Mouse (Mus musculus) forebrain, embryonic 15.5 days (tissue): Measurements from ENCODE around the gene Bola3. TPM values are rescaled to one million over a fixed set of nuclear protein-coding genes. Genes with fewer than 3 reads are reported as not detected.

ENCODE experiments used
- ATAC-seq: fragments of 200-750 bp; cut with Nextera tagmentation; replicated peaks from 2 replicates; pipeline ENCODE4 v1.8.0; 2017; ENCODE audit warnings: mild to moderate bottlenecking, moderate TSS enrichment, moderate library complexity
- H3K27ac ChIP-seq: fragments of 300-500 bp; sonication (generic); replicated peaks from 2 replicates; pipeline ENCODE4 v1.5.1; 2015; ENCODE audit warnings: mild to moderate bottlenecking, inconsistent platforms
- H3K27me3 ChIP-seq: fragments of 300-500 bp; sonication (generic); 2 replicates; pipeline ENCODE4 v1.6.1; 2015; ENCODE audit warnings: inconsistent platforms
- H3K36me3 ChIP-seq: fragments of 300-500 bp; sonication (generic); 2 replicates; pipeline ENCODE4 v1.6.1; 2015; ENCODE audit warnings: mild to moderate bottlenecking, inconsistent platforms
- H3K4me1 ChIP-seq: fragments of 300-500 bp; sonication (generic); 2 replicates; pipeline ENCODE4 v1.6.1; 2015; ENCODE audit warnings: inconsistent platforms
- H3K4me2 ChIP-seq: fragments of 300-500 bp; sonication (generic); replicated peaks from 2 replicates; pipeline ENCODE4 v1.6.1; 2015; ENCODE audit warnings: mild to moderate bottlenecking, inconsistent platforms
- H3K4me3 ChIP-seq: fragments of 300-500 bp; sonication (generic); 2 replicates; pipeline ENCODE4 v1.5.1; 2015; ENCODE audit warnings: mild to moderate bottlenecking, inconsistent platforms
- H3K9ac ChIP-seq: fragments of 300-500 bp; sonication (generic); replicated peaks from 2 replicates; pipeline ENCODE4 v1.6.1; 2015; ENCODE audit warnings: mild to moderate bottlenecking, inconsistent platforms
- H3K9me3 ChIP-seq: fragments of 300-500 bp; sonication (generic); 2 replicates; pipeline ENCODE4 v1.6.1; 2016; ENCODE audit warnings: inconsistent platforms
- WGBS: fragments of 180-500 bp; shearing (Covaris S2); methylation state at CpG from one replicate; pipeline ENCODE4 v1.1.7; 2015; ENCODE audit warnings: mixed read lengths; 5-methylcytosine and 5-hydroxymethylcytosine counted together
- polyA plus RNA-seq: library from polyadenylated mRNA; unstranded; fragments of >200 nt; fragmentation: Nextera tagmentation; extraction: Ambion mirVana; gene quantifications from 2 replicates; pipeline ENCODE4 v1.2.1, GENCODE M21; 2015

Gene Bola3
- polyA plus RNA-seq, 1 experiment from 2014 or later, result 59.7 TPM

GRCm38 (mm10) chr6:83373704-83374300 is 24.9 kb downstream of the Bola3 start:
- no peaks in the 10 kb centered on the region for H3K4me1 ChIP-seq
- no peaks in the 10 kb centered on the region for H3K9me3 ChIP-seq
- no peak overlapping the region for H3K27ac ChIP-seq
- peaks cover 98% of the 10 kb centered on the region for H3K36me3 ChIP-seq
- no peaks in the 10 kb centered on the region for H3K27me3 ChIP-seq
- no peak for ATAC-seq
- no peak overlapping the region for H3K9ac ChIP-seq
- no peak overlapping the region for H3K4me2 ChIP-seq
- 84% methylated on average over 9 of the region's 9 CpGs for WGBS
- H3K4me3 ChIP-seq, result no peak overlapping the region

- WGBS, result 84% methylated on average over 10 of the region's 10 CpGs
These were observed 32.9 kb downstream of the Bola3 start for GRCm38 (mm10) chr6:83381510-83382491.

GRCm38 (mm10) chr6:83385569-83386090 is 36.7 kb downstream of the Bola3 start:
- Histone ChIP-seq H3K9me3 (no peaks in the 10 kb centered on the region), H3K27ac (no peak overlapping the region), H3K4me2 (no peak overlapping the region), H3K9ac (no peak overlapping the region), H3K36me3 (peaks cover 34% of the 10 kb centered on the region), H3K4me3 (no peak overlapping the region), H3K27me3 (no peaks in the 10 kb centered on the region), H3K4me1 (no peaks in the 10 kb centered on the region)
- no peak for ATAC-seq
- WGBS, result 91% methylated on average over 9 of the region's 9 CpGs

More at GRCm38 (mm10) chr6:83381510-83382491, 32.9 kb downstream of the Bola3 start:
- Histone ChIP-seq H3K9ac (no peak overlapping the region), H3K4me3 (no peak overlapping the region), H3K36me3 (peaks cover 64% of the 10 kb centered on the region), H3K27me3 (no peaks in the 10 kb centered on the region), H3K4me1 (no peaks in the 10 kb centered on the region), H3K27ac (no peak overlapping the region), H3K9me3 (no peaks in the 10 kb centered on the region), H3K4me2 (no peak overlapping the region)
- no peak for ATAC-seq

GRCm38 (mm10) chr6:83392166-83392780 is 43.3 kb downstream of the Bola3 start:
- no peaks in the 10 kb centered on the region for H3K9me3 ChIP-seq
- ATAC-seq, result no peak; the same call in 1 of the 2 replicates
- H3K4me1 ChIP-seq, result peaks cover 15% of the 10 kb centered on the region
- no peak overlapping the region for H3K9ac ChIP-seq
- H3K4me2 ChIP-seq, result no peak overlapping the region
- peaks cover 31% of the 10 kb centered on the region for H3K36me3 ChIP-seq
- H3K27ac ChIP-seq, result 0 out of 2 replicates have a peak overlapping the region, but pooled peaks have one; percentile 2
- 74% methylated on average over 8 of the region's 8 CpGs for WGBS
- H3K4me3 ChIP-seq, result no peak overlapping the region
- no peaks in the 10 kb centered on the region for H3K27me3 ChIP-seq

GRCm38 (mm10) chr6:83394122-83394521 is 45.2 kb downstream of the Bola3 start:
- WGBS, result 90% methylated on average over 4 of the region's 4 CpGs
- Histone ChIP-seq H3K36me3 (peaks cover 38% of the 10 kb centered on the region), H3K27ac (no peak overlapping the region), H3K4me2 (no peak overlapping the region), H3K27me3 (no peaks in the 10 kb centered on the region), H3K9me3 (no peaks in the 10 kb centered on the region), H3K4me1 (peaks cover 18% of the 10 kb centered on the region), H3K9ac (no peak overlapping the region), H3K4me3 (no peak overlapping the region)
- ATAC-seq, result no peak

- no peaks in the 10 kb centered on the region for H3K27me3 ChIP-seq
- peaks cover 47% of the 10 kb centered on the region for H3K36me3 ChIP-seq
- no peak for ATAC-seq
- WGBS, result 90% methylated on average over 15 of the region's 15 CpGs
- no peaks in the 10 kb centered on the region for H3K9me3 ChIP-seq
- H3K27ac ChIP-seq, result no peak overlapping the region
- H3K4me1 ChIP-seq, result peaks cover 18% of the 10 kb centered on the region
- no peak overlapping the region for H3K4me3 ChIP-seq
- no peak overlapping the region for H3K4me2 ChIP-seq
- H3K9ac ChIP-seq, result no peak overlapping the region
These were observed 46.7 kb downstream of the Bola3 start for GRCm38 (mm10) chr6:83395544-83396229.

GRCm38 (mm10) chr6:83396711-83397110 is 47.8 kb downstream of the Bola3 start:
- Histone ChIP-seq H3K4me1 (peaks cover 14% of the 10 kb centered on the region), H3K4me3 (no peak overlapping the region), H3K36me3 (peaks cover 51% of the 10 kb centered on the region), H3K27me3 (no peaks in the 10 kb centered on the region), H3K9me3 (no peaks in the 10 kb centered on the region), H3K4me2 (no peak overlapping the region), H3K27ac (no peak overlapping the region), H3K9ac (no peak overlapping the region)
- WGBS, result 79% methylated on average over 2 of the region's 2 CpGs
- no peak for ATAC-seq

GRCm38 (mm10) chr6:83397728-83398127 is 48.8 kb downstream of the Bola3 start:
- Histone ChIP-seq H3K9me3 (no peaks in the 10 kb centered on the region), H3K4me1 (peaks cover 4% of the 10 kb centered on the region; the same call in 1 of the 2 replicates), H3K27me3 (no peaks in the 10 kb centered on the region), H3K36me3 (peaks cover 61% of the 10 kb centered on the region), H3K4me3 (no peak overlapping the region), H3K4me2 (no peak overlapping the region), H3K27ac (no peak overlapping the region), H3K9ac (no peak overlapping the region)
- WGBS, result 73% methylated on average over 8 of the region's 8 CpGs
- ATAC-seq, result no peak

GRCm38 (mm10) chr6:83399790-83400189 is 50.8 kb downstream of the Bola3 start:
- no peak overlapping the region for H3K9ac ChIP-seq
- H3K27me3 ChIP-seq, result no peaks in the 10 kb centered on the region
- 0 out of 2 replicates have a peak, but pooled peaks cover 3% of the 10 kb centered on the region for H3K4me1 ChIP-seq
- ATAC-seq, result no peak
- H3K9me3 ChIP-seq, result no peaks in the 10 kb centered on the region
- no peak overlapping the region for H3K4me2 ChIP-seq
- H3K27ac ChIP-seq, result no peak overlapping the region
- peaks cover 68% of the 10 kb centered on the region for H3K36me3 ChIP-seq
- H3K4me3 ChIP-seq, result no peak overlapping the region
- 88% methylated on average over 3 of the region's 3 CpGs for WGBS

GRCm38 (mm10) chr6:83403481-83403880 is 54.5 kb downstream of the Bola3 start:
- H3K4me1 ChIP-seq, result 0 out of 2 replicates have a peak, but pooled peaks cover 3% of the 10 kb centered on the region
- no peak overlapping the region for H3K27ac ChIP-seq
- H3K36me3 ChIP-seq, result peaks cover 44% of the 10 kb centered on the region
- 93% methylated on average over 8 of the region's 8 CpGs for WGBS
- no peak overlapping the region for H3K9ac ChIP-seq
- no peak overlapping the region for H3K4me2 ChIP-seq
- no peaks in the 10 kb centered on the region for H3K9me3 ChIP-seq
- H3K27me3 ChIP-seq, result no peaks in the 10 kb centered on the region
- no peak for ATAC-seq
- no peak overlapping the region for H3K4me3 ChIP-seq

- Histone ChIP-seq H3K27ac (no peak overlapping the region), H3K9me3 (no peaks in the 10 kb centered on the region), H3K4me2 (no peak overlapping the region), H3K36me3 (peaks cover 40% of the 10 kb centered on the region), H3K9ac (no peak overlapping the region), H3K4me3 (no peak overlapping the region), H3K4me1 (peaks cover 6% of the 10 kb centered on the region; the same call in 1 of the 2 replicates), H3K27me3 (no peaks in the 10 kb centered on the region)
- WGBS, result 95% methylated on average over 13 of the region's 13 CpGs
- ATAC-seq, result no peak
These were observed 55.6 kb downstream of the Bola3 start for GRCm38 (mm10) chr6:83404571-83404970.
